Mouse (Mus musculus) urinary bladder, adult 2 months (tissue): ENCODE data around the gene Traf3. TPM values are rescaled to one million over a fixed set of nuclear protein-coding genes. Genes with fewer than 3 reads are reported as not detected.

Source experiments
- DNase-seq: peaks from one replicate; pipeline ENCODE4 v3.0.0; 2022; ENCODE audit warnings: low spot score
- polyA plus RNA-seq: library from polyadenylated mRNA; depleted of rRNA; stranded (reverse); fragments of >200 nt; gene quantifications from 2 replicates; pipeline ENCODE4 v1.2.3, GENCODE M21; 2012

Traf3 gene
- polyA plus RNA-seq, 1 experiment, result 18.2 TPM

- no peak for DNase-seq
Measured at GRCm38 (mm10) chr12:111251227-111251626, 85.1 kb downstream of the Traf3 start.

DNA sequence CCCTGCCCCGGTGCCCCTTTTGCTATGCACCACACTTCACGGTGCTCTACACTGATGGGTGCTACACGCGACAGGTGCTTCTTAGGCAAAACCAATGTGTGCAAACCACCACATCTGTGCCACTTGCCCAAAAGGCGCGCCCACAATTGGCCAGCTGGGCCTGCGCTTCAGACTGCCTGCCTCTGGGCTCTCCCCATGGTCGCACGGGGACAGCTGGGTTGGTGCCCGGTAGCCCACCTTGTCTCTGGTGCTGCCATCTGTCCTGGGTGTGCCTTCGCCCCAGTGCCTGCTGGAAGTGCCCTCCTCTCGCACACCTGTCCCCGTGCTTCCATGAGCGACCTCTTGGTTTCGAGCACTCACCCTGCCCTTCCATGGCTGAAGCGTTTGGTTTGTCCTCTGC lies 97.5 kb downstream of the Traf3 start:
- no peak for DNase-seq

GRCm38 (mm10) chr12:111265212-111265611 lies 99.0 kb downstream of the Traf3 start:
- no peak for DNase-seq

DNA sequence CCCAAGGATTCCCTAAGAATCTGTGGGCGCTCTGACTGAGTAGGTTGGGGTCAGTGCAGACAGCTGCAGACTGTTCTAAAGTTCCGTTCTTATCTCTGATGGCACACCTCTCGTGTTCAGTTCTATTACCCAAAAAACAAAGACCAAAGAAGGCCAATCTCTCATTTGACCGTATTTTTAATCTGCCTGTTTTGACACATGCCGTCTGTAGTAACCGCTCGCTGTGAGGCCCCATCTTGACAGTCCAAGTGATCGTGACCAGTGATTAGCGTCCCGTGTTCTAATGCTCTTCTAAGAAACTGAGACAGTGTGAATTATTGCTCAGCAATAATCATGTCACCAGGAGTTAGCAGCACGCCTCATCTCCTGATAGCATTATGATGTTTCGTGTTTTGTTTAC lies 100.4 kb downstream of the Traf3 start:
- DNase-seq, result no peak

DNA sequence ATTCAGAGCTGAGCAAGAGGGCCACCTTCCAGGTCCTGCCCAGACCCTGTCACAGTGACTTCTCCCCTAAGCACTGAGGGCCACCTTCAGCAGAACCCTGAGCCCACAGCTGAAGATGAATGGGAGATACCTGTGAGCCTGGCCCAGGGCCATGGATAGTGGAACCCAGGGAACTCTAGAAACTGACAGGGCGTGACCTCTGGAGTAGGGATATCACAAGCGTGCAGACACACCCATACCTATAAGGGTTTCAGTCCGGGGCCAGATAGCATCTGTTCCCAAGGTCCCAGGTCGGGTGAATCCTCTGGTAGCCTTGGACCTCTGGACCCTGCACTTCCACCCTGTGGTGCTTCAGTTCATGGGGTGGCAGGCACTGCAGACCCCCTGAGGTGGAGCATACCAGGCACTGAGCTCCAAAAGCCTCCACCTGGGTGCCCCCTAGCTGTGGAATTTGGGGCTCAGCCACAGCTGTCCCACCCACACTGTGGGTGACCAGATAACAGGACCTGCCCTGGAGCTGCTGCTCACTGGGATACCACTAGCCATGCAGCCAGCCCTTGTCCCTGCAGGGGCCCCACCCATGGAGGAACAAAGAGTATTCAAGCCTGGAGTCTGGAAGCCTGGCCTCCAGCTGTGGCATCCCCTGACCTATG lies 101.6 kb downstream of the Traf3 start:
- DNase-seq, result no peak

- DNase-seq, result no peak
Measured at GRCm38 (mm10) chr12:111270629-111271277, 104.6 kb downstream of the Traf3 start, which contains the start of gene Amn. Amn (plus strand) TSS chr12:111271095.

GRCm38 (mm10) chr12:111271406-111271805 lies 105.2 kb downstream of the Traf3 start:
- DNase-seq, result no peak

GRCm38 (mm10) chr12:111271966-111272365 lies 105.8 kb downstream of the Traf3 start:
- no peak for DNase-seq

- no peak for DNase-seq
Measured at GRCm38 (mm10) chr12:111272420-111272819, 106.2 kb downstream of the Traf3 start.

- no peak for DNase-seq
Measured at GRCm38 (mm10) chr12:111274006-111274405, 107.8 kb downstream of the Traf3 start.

GRCm38 (mm10) chr12:111274447-111275149 lies 108.4 kb downstream of the Traf3 start:
- no peak for DNase-seq

GRCm38 (mm10) chr12:111275150-111275841 lies 109.1 kb downstream of the Traf3 start:
- DNase-seq, result no peak

DNA sequence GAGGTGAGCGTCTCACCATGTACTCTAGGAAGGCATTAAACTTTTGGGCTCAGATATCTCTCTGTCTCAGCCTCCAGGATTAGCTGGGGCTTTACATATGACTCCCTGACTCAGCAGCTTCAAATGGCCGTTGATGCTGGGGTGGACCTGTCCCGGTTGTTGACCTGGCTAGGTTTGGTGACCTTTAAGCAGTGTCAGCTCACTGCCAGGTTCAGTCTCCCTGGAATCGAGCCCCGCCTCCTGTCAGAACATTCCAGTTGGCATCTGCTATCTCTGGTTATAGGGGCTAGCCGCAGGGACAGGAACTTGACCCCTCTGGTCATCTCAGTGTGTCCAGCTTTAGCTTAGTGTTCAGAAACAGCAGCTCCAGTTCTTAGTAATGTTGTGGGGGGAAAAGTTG lies 110.2 kb downstream of the Traf3 start:
- DNase-seq, result no peak

DNA sequence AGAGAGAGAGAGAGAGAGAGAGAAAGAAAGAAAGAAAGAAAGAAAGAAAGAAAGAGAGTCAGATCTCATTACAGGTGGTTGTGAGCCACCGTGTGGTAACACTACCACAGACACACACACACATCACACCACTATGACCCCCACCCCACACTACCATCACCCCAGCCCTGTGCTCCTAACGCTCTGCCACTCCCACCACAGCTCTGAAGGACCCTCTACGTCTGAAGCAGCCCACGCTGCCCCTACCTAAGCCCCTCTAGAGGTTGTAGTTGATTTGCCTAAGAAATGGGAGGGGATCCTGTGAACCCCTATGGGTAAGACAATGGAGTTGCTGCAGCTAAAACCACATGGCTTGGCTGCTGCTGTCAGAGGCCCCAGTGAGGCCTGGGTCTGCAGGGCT lies 117.4 kb downstream of the Traf3 start:
- DNase-seq, result no peak

GRCm38 (mm10) chr12:111284532-111284931 lies 118.4 kb downstream of the Traf3 start:
- no peak for DNase-seq

GRCm38 (mm10) chr12:111293025-111293424 lies 126.9 kb downstream of the Traf3 start:
- DNase-seq, result no peak

GRCm38 (mm10) chr12:111301322-111302017 lies 135.3 kb downstream of the Traf3 start:
- no peak for DNase-seq

- no peak for DNase-seq
Measured at GRCm38 (mm10) chr12:111302018-111302345, 135.8 kb downstream of the Traf3 start.

GRCm38 (mm10) chr12:111303702-111304337 lies 137.7 kb downstream of the Traf3 start:
- no peak for DNase-seq

GRCm38 (mm10) chr12:111306821-111307220 lies 140.7 kb downstream of the Traf3 start:
- DNase-seq, result no peak

DNA sequence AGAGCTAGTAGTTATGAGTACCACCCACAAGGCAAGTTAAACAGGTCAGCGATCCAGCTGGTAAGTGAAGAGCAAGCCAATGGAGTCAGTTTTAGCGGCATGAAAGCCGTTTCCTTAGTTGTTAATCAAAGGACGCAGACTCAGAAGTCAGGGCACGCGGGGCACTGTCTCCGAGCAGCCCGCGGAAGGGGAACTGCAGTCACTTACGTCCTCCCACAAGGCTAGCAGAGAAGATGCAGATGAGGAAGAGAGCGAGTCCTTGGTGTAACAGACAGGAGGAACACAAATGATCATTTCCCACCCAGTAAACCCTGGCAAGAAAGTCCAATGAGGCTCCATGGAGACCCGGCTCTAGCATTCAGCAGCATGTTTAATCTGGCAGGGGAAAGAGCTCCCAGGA lies 143.1 kb downstream of the Traf3 start:
- no peak for DNase-seq
